Mouse (Mus musculus) neural tube, embryonic 12.5 days (tissue): Measurements from ENCODE around the gene Adora2b. TPM values are rescaled to one million over a fixed set of nuclear protein-coding genes. Genes with fewer than 3 reads are reported as not detected.

Experiments
- ATAC-seq: fragments of 200-750 bp; cut with Nextera tagmentation; 2 replicates; pipeline ENCODE4 v1.8.0; 2017; ENCODE audit warnings: low read depth, mild to moderate bottlenecking, moderate TSS enrichment, moderate library complexity; ENCODE audit not compliant: low FRiP score
- H3K27ac ChIP-seq: fragments of 300-500 bp; sonication (generic); 2 replicates; pipeline ENCODE4 v1.5.1; 2016
- H3K27me3 ChIP-seq: fragments of 300-500 bp; sonication (generic); replicated peaks from 2 replicates; pipeline ENCODE4 v1.6.1; 2016; ENCODE audit warnings: mild to moderate bottlenecking
- H3K36me3 ChIP-seq: fragments of 300-500 bp; sonication (generic); 2 replicates; pipeline ENCODE4 v1.6.1; 2016; ENCODE audit warnings: mild to moderate bottlenecking
- H3K4me1 ChIP-seq: fragments of 300-500 bp; sonication (generic); 2 replicates; pipeline ENCODE4 v1.6.1; 2016
- H3K4me2 ChIP-seq: fragments of 300-500 bp; sonication (generic); replicated peaks from 2 replicates; pipeline ENCODE4 v1.6.1; 2016; ENCODE audit warnings: mild to moderate bottlenecking
- H3K4me3 ChIP-seq: fragments of 300-500 bp; sonication (generic); 2 replicates; pipeline ENCODE4 v1.5.1; 2016
- H3K9ac ChIP-seq: fragments of 300-500 bp; sonication (generic); 2 replicates; pipeline ENCODE4 v1.6.1; 2016; ENCODE audit warnings: mild to moderate bottlenecking
- H3K9me3 ChIP-seq: fragments of 300-500 bp; sonication (generic); 2 replicates; pipeline ENCODE4 v1.6.1; 2016; ENCODE audit warnings: mild to moderate bottlenecking
- WGBS: fragments of 180-500 bp; shearing (Covaris S2); methylation state at CpG from one replicate; pipeline ENCODE4 v1.1.7; 2016; 5-methylcytosine and 5-hydroxymethylcytosine counted together
- polyA plus RNA-seq: library from polyadenylated mRNA; unstranded; fragments of >200 nt; fragmentation: Nextera tagmentation; extraction: Ambion mirVana; gene quantifications from 2 replicates; pipeline ENCODE4 v1.2.1, GENCODE M21; 2016

The Adora2b gene
- polyA plus RNA-seq = 5.0 and 5.8 TPM in 2 replicates

GRCm38 (mm10) chr11:62248401-62249244, at the start of gene Adora2b:
Gene Adora2b (plus strand): TSS chr11:62248984.
- Histone ChIP-seq H3K27me3 (peaks cover 25% of the 10 kb centered on the region), H3K9ac (peak within 1 kb of the TSS; percentile 47), H3K36me3 (no peaks in the 10 kb centered on the region), H3K4me1 (peaks cover 15% of the 10 kb centered on the region), H3K4me2 (peak within 1 kb of the TSS; percentile 99), H3K9me3 (no peaks in the 10 kb centered on the region), H3K27ac (no peak within 1 kb of the TSS), H3K4me3 (peak within 1 kb of the TSS; percentile 57)
- under 1% methylated on average over 69 of the region's 69 CpGs for WGBS
- ATAC-seq = peak; percentile 92

GRCm38 (mm10) chr11:62200901-62201512, 47.8 kb upstream of the Adora2b start:
- no peak overlapping the region for H3K9ac ChIP-seq
- no peaks in the 10 kb centered on the region for H3K4me1 ChIP-seq
- no peaks in the 10 kb centered on the region for H3K9me3 ChIP-seq
- no peaks in the 10 kb centered on the region for H3K27me3 ChIP-seq
- no peak overlapping the region for H3K4me3 ChIP-seq
- H3K4me2 ChIP-seq = no peak overlapping the region
- H3K27ac ChIP-seq = no peak overlapping the region
- no peaks in the 10 kb centered on the region for H3K36me3 ChIP-seq
- ATAC-seq = no peak
- WGBS = 82% methylated on average over 5 of the region's 5 CpGs

- no peak overlapping the region for H3K9ac ChIP-seq
- H3K4me1 ChIP-seq = no peaks in the 10 kb centered on the region
- 97% methylated on average over 1 of the region's 1 CpGs for WGBS
- no peak overlapping the region for H3K4me2 ChIP-seq
- no peak for ATAC-seq
- H3K27me3 ChIP-seq = no peaks in the 10 kb centered on the region
- H3K9me3 ChIP-seq = no peaks in the 10 kb centered on the region
- no peak overlapping the region for H3K27ac ChIP-seq
- no peak overlapping the region for H3K4me3 ChIP-seq
- 0 out of 2 replicates have a peak, but pooled peaks cover 3% of the 10 kb centered on the region for H3K36me3 ChIP-seq
These were observed 46.1 kb upstream of the Adora2b start for GRCm38 (mm10) chr11:62202645-62203044.

- Histone ChIP-seq H3K4me1 (no peaks in the 10 kb centered on the region), H3K36me3 (peaks cover 5% of the 10 kb centered on the region; the same call in 1 of the 2 replicates), H3K9ac (no peak overlapping the region), H3K9me3 (no peaks in the 10 kb centered on the region), H3K27me3 (no peaks in the 10 kb centered on the region), H3K27ac (no peak overlapping the region), H3K4me3 (no peak overlapping the region), H3K4me2 (no peak overlapping the region)
- ATAC-seq = no peak
- 39% methylated on average over 2 of the region's 2 CpGs for WGBS
These were observed 39.7 kb upstream of the Adora2b start for GRCm38 (mm10) chr11:62209111-62209510.

GRCm38 (mm10) chr11:62209891-62210290, 38.9 kb upstream of the Adora2b start:
- Histone ChIP-seq H3K4me2 (no peak overlapping the region), H3K27ac (no peak overlapping the region), H3K9ac (no peak overlapping the region), H3K36me3 (peaks cover 5% of the 10 kb centered on the region; the same call in 1 of the 2 replicates), H3K4me1 (no peaks in the 10 kb centered on the region), H3K4me3 (no peak overlapping the region), H3K9me3 (no peaks in the 10 kb centered on the region), H3K27me3 (no peaks in the 10 kb centered on the region)
- WGBS = 64% methylated on average over 4 of the region's 4 CpGs
- ATAC-seq = no peak

GRCm38 (mm10) chr11:62213384-62213989, 35.3 kb upstream of the Adora2b start:
- ATAC-seq = no peak
- H3K9ac ChIP-seq = no peak overlapping the region
- no peaks in the 10 kb centered on the region for H3K4me1 ChIP-seq
- H3K4me3 ChIP-seq = no peak overlapping the region
- peaks cover 2% of the 10 kb centered on the region; the same call in 1 of the 2 replicates for H3K36me3 ChIP-seq
- WGBS = 90% methylated on average over 12 of the region's 12 CpGs
- H3K27me3 ChIP-seq = no peaks in the 10 kb centered on the region
- no peak overlapping the region for H3K27ac ChIP-seq
- H3K4me2 ChIP-seq = no peak overlapping the region
- no peaks in the 10 kb centered on the region for H3K9me3 ChIP-seq

- no peak overlapping the region for H3K27ac ChIP-seq
- WGBS = 62% methylated on average over 2 of the region's 2 CpGs
- no peak for ATAC-seq
These were observed 33.7 kb upstream of the Adora2b start for GRCm38 (mm10) chr11:62215107-62215506.

GRCm38 (mm10) chr11:62217751-62218150, 31.0 kb upstream of the Adora2b start:
- 51% methylated on average over 6 of the region's 6 CpGs for WGBS
- no peak overlapping the region for H3K27ac ChIP-seq

More at GRCm38 (mm10) chr11:62215107-62215506, 33.7 kb upstream of the Adora2b start:
- no peaks in the 10 kb centered on the region for H3K27me3 ChIP-seq
- H3K4me3 ChIP-seq = no peak overlapping the region
- H3K4me1 ChIP-seq = no peaks in the 10 kb centered on the region
- H3K36me3 ChIP-seq = peaks cover 12% of the 10 kb centered on the region; the same call in 1 of the 2 replicates
- H3K9me3 ChIP-seq = no peaks in the 10 kb centered on the region
- H3K4me2 ChIP-seq = no peak overlapping the region
- H3K9ac ChIP-seq = no peak overlapping the region

GRCm38 (mm10) chr11:62220756-62221510, 27.9 kb upstream of the Adora2b start:
- ATAC-seq = no peak
- Histone ChIP-seq H3K36me3 (peaks cover 9% of the 10 kb centered on the region; the same call in 1 of the 2 replicates), H3K9me3 (no peaks in the 10 kb centered on the region), H3K27me3 (no peaks in the 10 kb centered on the region), H3K4me1 (no peaks in the 10 kb centered on the region), H3K4me3 (no peak overlapping the region), H3K9ac (no peak overlapping the region), H3K4me2 (no peak overlapping the region), H3K27ac (no peak overlapping the region)
- WGBS = 82% methylated on average over 7 of the region's 7 CpGs

More at GRCm38 (mm10) chr11:62217751-62218150, 31.0 kb upstream of the Adora2b start:
- H3K4me1 ChIP-seq = no peaks in the 10 kb centered on the region
- H3K4me3 ChIP-seq = no peak overlapping the region
- no peak overlapping the region for H3K9ac ChIP-seq
- no peaks in the 10 kb centered on the region for H3K27me3 ChIP-seq
- no peaks in the 10 kb centered on the region for H3K9me3 ChIP-seq
- H3K4me2 ChIP-seq = no peak overlapping the region
- peaks cover 12% of the 10 kb centered on the region; the same call in 1 of the 2 replicates for H3K36me3 ChIP-seq
- no peak for ATAC-seq

GRCm38 (mm10) chr11:62223416-62223815, 25.4 kb upstream of the Adora2b start:
- Histone ChIP-seq H3K9me3 (no peaks in the 10 kb centered on the region), H3K4me3 (no peak overlapping the region), H3K9ac (no peak overlapping the region), H3K27ac (no peak overlapping the region), H3K27me3 (no peaks in the 10 kb centered on the region), H3K4me1 (no peaks in the 10 kb centered on the region), H3K36me3 (peaks cover 9% of the 10 kb centered on the region; the same call in 1 of the 2 replicates), H3K4me2 (no peak overlapping the region)
- WGBS = 94% methylated on average over 5 of the region's 5 CpGs
- no peak for ATAC-seq

- H3K4me3 ChIP-seq = no peak overlapping the region
- WGBS = 97% methylated on average over 7 of the region's 7 CpGs
- H3K9ac ChIP-seq = no peak overlapping the region
- H3K27me3 ChIP-seq = no peaks in the 10 kb centered on the region
- no peak for ATAC-seq
- H3K27ac ChIP-seq = no peak overlapping the region
- peaks cover 9% of the 10 kb centered on the region; the same call in 1 of the 2 replicates for H3K36me3 ChIP-seq
- no peak overlapping the region for H3K4me2 ChIP-seq
- H3K9me3 ChIP-seq = no peaks in the 10 kb centered on the region
- no peaks in the 10 kb centered on the region for H3K4me1 ChIP-seq
These were observed 24.8 kb upstream of the Adora2b start for GRCm38 (mm10) chr11:62223962-62224361.
